Mouse (Mus musculus) C2C12 (cell line): ENCODE data around the gene BC107364. TPM values are rescaled to one million over a fixed set of nuclear protein-coding genes. Genes with fewer than 3 reads are reported as not detected.
A peak's percentile ranks its signal among the peaks of the same experiment; 100 is the strongest.
"Not testable (repeated sequence)": the region's sequence is repeated elsewhere in the genome, so short reads cannot be mapped to it uniquely, and the experiment has no call there.

Experiments used
- H3K27me3 ChIP-seq: one replicate; pipeline ENCODE4 v1.6.1; 2011; ENCODE audit not compliant: control insufficient read depth, insufficient read depth, insufficient read length
- H3K36me3 ChIP-seq: one replicate; pipeline ENCODE4 v1.6.1; 2011; ENCODE audit not compliant: control insufficient read depth, insufficient read depth
- H3K4me3 ChIP-seq: one replicate; pipeline ENCODE4 v1.5.1; 2011; ENCODE audit warnings: mild to moderate bottlenecking, control low read depth; ENCODE audit not compliant: poor library complexity, insufficient read depth, severe bottlenecking
- H3K79me2 ChIP-seq: one replicate; pipeline ENCODE4 v1.6.1; 2011; ENCODE audit not compliant: control insufficient read depth, insufficient read depth
- H3K79me3 ChIP-seq: one replicate; pipeline ENCODE4 v1.6.1; 2011; ENCODE audit warnings: low read depth, control low read depth
- H3ac ChIP-seq: one replicate; pipeline ENCODE3; 2011; ENCODE audit warnings: low read depth; ENCODE audit not compliant: control insufficient read depth, insufficient read length
- CEBPB ChIP-seq: IDR thresholded peaks from one replicate; pipeline ENCODE4 v1.6.1; 2011; ENCODE audit warnings: low read depth, mild to moderate bottlenecking, control low read depth, moderate library complexity
- CTCF ChIP-seq: IDR thresholded peaks from one replicate; pipeline ENCODE4 v1.5.1; 2011; ENCODE audit not compliant: control insufficient read depth, insufficient read depth, insufficient read length
- FOSL1 ChIP-seq: IDR thresholded peaks from one replicate; pipeline ENCODE4 v1.8.0; 2011; ENCODE audit warnings: mild to moderate bottlenecking, low read length; ENCODE audit not compliant: poor library complexity, insufficient read depth, severe bottlenecking
- MAX ChIP-seq: IDR thresholded peaks from one replicate; pipeline ENCODE4 v1.6.1; 2011; ENCODE audit warnings: mild to moderate bottlenecking, control low read depth
- MYOD1 ChIP-seq: IDR thresholded peaks from one replicate; pipeline ENCODE4 v1.6.1; 2011; ENCODE audit warnings: low read depth; ENCODE audit not compliant: control insufficient read depth, insufficient read length
- MYOG ChIP-seq: IDR thresholded peaks from one replicate; pipeline ENCODE4 v1.6.1; 2011; ENCODE audit not compliant: control insufficient read depth, insufficient read length; ENCODE audit errors: extremely low read depth
- USF1 ChIP-seq: IDR thresholded peaks from one replicate; pipeline ENCODE4 v1.6.1; 2011; ENCODE audit warnings: low read depth, mild to moderate bottlenecking, control low read depth, moderate library complexity
- polyA plus RNA-seq: library from polyadenylated mRNA; unstranded; fragments of >200 nt; fragmentation: generic; extraction: Trizol; gene quantifications from one replicate; pipeline ENCODE4 v1.2.1, GENCODE M21; 2012; ENCODE audit warnings: missing spikeins

The BC107364 gene
- polyA plus RNA-seq, 1 experiment: not detected

GRCm38 (mm10) chr3:96497451-96498028 lies 45.4 kb upstream of the BC107364 start:
- Histone ChIP-seq H3K79me3 (no peaks in the 10 kb centered on the region), H3K79me2 (no peaks in the 10 kb centered on the region), H3K36me3 (no peaks in the 10 kb centered on the region), H3K4me3 (peak overlapping the region; percentile 18), H3K27me3 (no peaks in the 10 kb centered on the region), H3ac (peak overlapping the region; percentile 30)
- TF ChIP-seq CEBPB (peak; percentile 70), CTCF (peak; percentile 39), MYOG (no peak), USF1 (no peak), FOSL1 (no peak), MYOD1 (no peak)

- not testable (repeated sequence) for H3K79me3 ChIP-seq, H3ac ChIP-seq, H3K36me3 ChIP-seq, H3K27me3 ChIP-seq, H3K79me2 ChIP-seq
- peak overlapping the region; percentile 18 for H3K4me3 ChIP-seq
Measured at GRCm38 (mm10) chr3:96496620-96497275, 44.6 kb upstream of the BC107364 start.

GRCm38 (mm10) chr3:96496216-96496615 lies 44.1 kb upstream of the BC107364 start:
- TF ChIP-seq FOSL1 (no peak), CTCF (no peak), MAX (no peak), MYOD1 (no peak), MYOG (no peak), CEBPB (no peak), USF1 (no peak)
- Histone ChIP-seq H3K27me3 (no peaks in the 10 kb centered on the region), H3ac (no peak overlapping the region), H3K36me3 (no peaks in the 10 kb centered on the region), H3K4me3 (no peak overlapping the region), H3K79me2 (no peaks in the 10 kb centered on the region), H3K79me3 (no peaks in the 10 kb centered on the region)

- Histone ChIP-seq H3K4me3 (no peak overlapping the region), H3K36me3 (no peaks in the 10 kb centered on the region), H3K79me2 (no peaks in the 10 kb centered on the region), H3ac (no peak overlapping the region), H3K27me3 (no peaks in the 10 kb centered on the region), H3K79me3 (no peaks in the 10 kb centered on the region)
- TF ChIP-seq CEBPB (no peak), CTCF (no peak)
Measured at GRCm38 (mm10) chr3:96495490-96496210, 43.5 kb upstream of the BC107364 start.

- no peaks in the 10 kb centered on the region for H3K27me3 ChIP-seq
- H3K36me3 ChIP-seq: no peaks in the 10 kb centered on the region
- no peak overlapping the region for H3ac ChIP-seq
- H3K79me2 ChIP-seq: no peaks in the 10 kb centered on the region
- no peak overlapping the region for H3K4me3 ChIP-seq
- no peak for TF ChIP-seq MYOG
- no peaks in the 10 kb centered on the region for H3K79me3 ChIP-seq
Measured at GRCm38 (mm10) chr3:96494912-96495311, 42.8 kb upstream of the BC107364 start.

- H3K36me3 ChIP-seq: not testable (repeated sequence)
Measured at GRCm38 (mm10) chr3:96494456-96494855, 42.4 kb upstream of the BC107364 start.

GRCm38 (mm10) chr3:96489636-96490035 lies 37.5 kb upstream of the BC107364 start:
- not testable (repeated sequence) for H3K79me3 ChIP-seq, H3ac ChIP-seq, H3K79me2 ChIP-seq, H3K4me3 ChIP-seq, H3K36me3 ChIP-seq, H3K27me3 ChIP-seq

More at GRCm38 (mm10) chr3:96494456-96494855, 42.4 kb upstream of the BC107364 start:
- not testable (repeated sequence) for H3ac ChIP-seq, H3K4me3 ChIP-seq, H3K79me2 ChIP-seq, H3K27me3 ChIP-seq, H3K79me3 ChIP-seq

- not testable (repeated sequence) for H3K27me3 ChIP-seq, H3ac ChIP-seq, H3K79me2 ChIP-seq, H3K79me3 ChIP-seq, H3K4me3 ChIP-seq, H3K36me3 ChIP-seq
Measured at GRCm38 (mm10) chr3:96488907-96489629, 37.0 kb upstream of the BC107364 start.

- H3K79me2 ChIP-seq, H3K27me3 ChIP-seq, H3ac ChIP-seq, H3K4me3 ChIP-seq, H3K79me3 ChIP-seq, H3K36me3 ChIP-seq: not testable (repeated sequence)
Measured at GRCm38 (mm10) chr3:96488290-96488906, 36.3 kb upstream of the BC107364 start.
